Mouse (Mus musculus): ENCODE results near the gene Lysmd4.

GRCm38 (mm10) chr7:67208317-67208716 lies 14.0 kb upstream of the Lysmd4 start:
- no peak for TF ChIP-seq MAZ (IDR thresholded peaks at IDR 0.05; ENCODE audit: low read depth, low read length)
- TF ChIP-seq MYB (IDR thresholded peaks at IDR 0.05; ENCODE audit: low read depth, low read length): no peak
- no peak for TF ChIP-seq EP300 (IDR thresholded peaks at IDR 0.05; ENCODE audit: low read depth in 1 of 2, low read length in 2 of 2)
- TF ChIP-seq HCFC1 (IDR thresholded peaks at IDR 0.05; ENCODE audit: low read depth, low read length): no peak
- no peak for TF ChIP-seq USF1 (IDR thresholded peaks at IDR 0.05; ENCODE audit: low read depth, low read length)
- no peak for TF ChIP-seq ZC3H11A (IDR thresholded peaks at IDR 0.05; ENCODE audit: low read depth, low read length)
